In genomic region chr7:63932461-63932860, GRCm38 (mm10) we compare ENCODE assay signal across 41 mouse cellular contexts. TPM values are rescaled to one million over a fixed set of nuclear protein-coding genes. Genes with fewer than 3 reads are reported as not detected.
A peak's percentile ranks its signal among the peaks of the same experiment; 100 is the strongest.
DNase-seq lines count a peak whose midpoint lies in the region; ATAC-seq and TF ChIP-seq lines count a peak whose summit lies in the region.
"Had no signal": no experiment of that assay in that cellular context is flagged by ENCODE, and none has a peak within 500 bp of the region (broad histone marks: within the 10 kb centered on the region; RNA-seq: fewer than 3 reads in every experiment).

No protein-coding gene starts in this region.

- peak; percentile 84 for DNase-seq in heart, adult 11 months
- DNase-seq in heart, postnatal 14 days, result no peak
- DNase-seq in R1 (ENCODE audit: low read depth, low spot score), result peak; percentile 45
- peak; percentile 13 for DNase-seq in liver, adult 2 months (ENCODE audit: extremely low read depth, low read depth, low spot score)
- DNase-seq in frontal cortex, postnatal 10 days (ENCODE audit: low spot score in 2 of 2), result no peak
- DNase-seq in stomach, postnatal 0 days (ENCODE audit: low spot score), result no peak
- no peak for DNase-seq in kidney, postnatal 14 days
- DNase-seq: adrenal gland, adult 2 months; adrenal gland, postnatal 36 days; cerebellum, adult 9-10 months; cerebellum, postnatal 36 days; layer of hippocampus, adult 9-11 months; lung, adult 2 months; lung, postnatal 10 days; right cerebral cortex, postnatal 25 days; thymus, adult 18-20 months; thymus, postnatal 25 days had no signal

- ATAC-seq in liver, embryonic 16.5 days (ENCODE audit: low read depth), result 0 out of 2 replicates have a peak, but pooled peaks have one; percentile 11
- ATAC-seq in stomach, postnatal 0 days (ENCODE audit: low FRiP score, low TSS enrichment), result no peak
- ATAC-seq: activated CD4-positive, CD25-positive, alpha-beta regulatory T cell, adult 4 months; CD4-positive, CD25-positive, alpha-beta regulatory T cell, adult 4 months; hindbrain, postnatal 0 days; intestine, embryonic 15.5 days; midbrain, embryonic 15.5 days had no signal

- H3K79me2 ChIP-seq in liver, adult 2 months (ENCODE audit: control insufficient read depth, insufficient read depth, low read length), result peaks cover 46% of the 10 kb centered on the region

- H3K4me1 ChIP-seq in liver, adult 2 months (ENCODE audit: control insufficient read depth, insufficient read depth, low read length), result peaks cover 31% of the 10 kb centered on the region
- peaks cover 77% of the 10 kb centered on the region for H3K4me1 ChIP-seq in liver, embryonic 16.5 days (ENCODE audit: control insufficient read depth, low read depth, low read length)
- peaks cover 2% of the 10 kb centered on the region; the same call in 1 of the 2 replicates for H3K4me1 ChIP-seq in stomach, postnatal 0 days (replicated peaks; ENCODE audit: control insufficient read depth, insufficient read depth)

- H3K9me3 ChIP-seq in liver, embryonic 16.5 days (replicated peaks; ENCODE audit: control insufficient read depth, low read length), result no peaks in the 10 kb centered on the region
- H3K9me3 ChIP-seq in stomach, postnatal 0 days (ENCODE audit: control insufficient read depth, low read length), result no peaks in the 10 kb centered on the region
- H3K9me3 ChIP-seq: forebrain, embryonic 12.5 days; hindbrain, embryonic 12.5 days; intestine, embryonic 15.5 days; limb, embryonic 12.5 days; midbrain, embryonic 10.5 days; midbrain, embryonic 15.5 days had no signal

- H3K4me3 ChIP-seq in liver, adult 2 months (ENCODE audit: insufficient read depth, low read depth, low read length), result no peak overlapping the region
- H3K4me3 ChIP-seq in liver, embryonic 16.5 days (ENCODE audit: low read depth, low read length), result no peak overlapping the region
- H3K4me3 ChIP-seq in stomach, postnatal 0 days (ENCODE audit: low read depth, low read length), result no peak overlapping the region
- H3K4me3 ChIP-seq: forebrain, embryonic 12.5 days; hindbrain, embryonic 12.5 days; intestine, embryonic 15.5 days; left cerebral cortex, adult 2 months; limb, embryonic 12.5 days; midbrain, embryonic 10.5 days; midbrain, embryonic 15.5 days had no signal

- no peaks in the 10 kb centered on the region for H3K27me3 ChIP-seq in liver, adult 2 months (ENCODE audit: control insufficient read depth, insufficient read depth, low read length)
- no peaks in the 10 kb centered on the region for H3K27me3 ChIP-seq in liver, embryonic 16.5 days (ENCODE audit: control insufficient read depth, insufficient read depth, low read depth, low read length)
- H3K27me3 ChIP-seq in stomach, postnatal 0 days (ENCODE audit: control insufficient read depth, insufficient read depth, low read length), result no peaks in the 10 kb centered on the region
- H3K27me3 ChIP-seq: forebrain, embryonic 12.5 days; hindbrain, embryonic 12.5 days; intestine, embryonic 15.5 days; limb, embryonic 12.5 days; midbrain, embryonic 15.5 days had no signal

- no peak for TF ChIP-seq POLR2A in liver, adult 2 months (IDR thresholded peaks at IDR 0.05; ENCODE audit: extremely low read depth, insufficient read depth, low read length)

- 86% methylated on average over 3 of the region's 3 CpGs for WGBS in liver, adult 2 months
- WGBS in liver, embryonic 16.5 days (ENCODE audit: insufficient replicate concordance), result 55% methylated on average over 3 of the region's 3 CpGs
- 62% methylated on average over 3 of the region's 3 CpGs for WGBS in stomach, postnatal 0 days

- TF ChIP-seq CTCF in liver, adult 2 months (IDR thresholded peaks at IDR 0.05; ENCODE audit: low read depth, low read length), result no peak
- TF ChIP-seq CTCF in stomach, postnatal 0 days (IDR thresholded peaks at IDR 0.05; ENCODE audit: low read depth), result no peak

- intact Hi-C loops in heart, postnatal 14 days (cut with DNase I), result loop anchor here (10.0 kb wide), 1 partner anchor 222 kb away; the partner anchor contains the start of gene Trpm1

- H3K9ac ChIP-seq in liver, adult 2 months (ENCODE audit: low read depth, low read length), result no peak overlapping the region
- H3K9ac ChIP-seq in liver, embryonic 16.5 days (ENCODE audit: low read depth, low read length), result no peak overlapping the region
- H3K9ac ChIP-seq in stomach, postnatal 0 days (ENCODE audit: low read length), result no peak overlapping the region
- H3K9ac ChIP-seq: forebrain, embryonic 12.5 days; hindbrain, embryonic 12.5 days; intestine, embryonic 15.5 days; limb, embryonic 12.5 days; midbrain, embryonic 15.5 days had no signal

- TF ChIP-seq EP300 in stomach, postnatal 0 days (optimal IDR thresholded peaks at IDR 0.05), result no peak

- no peak overlapping the region for H3K27ac ChIP-seq in liver, adult 2 months (replicated peaks; ENCODE audit: insufficient read depth, low read depth, low read length)
- H3K27ac ChIP-seq in liver, embryonic 16.5 days (ENCODE audit: low read length), result no peak overlapping the region
- H3K27ac ChIP-seq in stomach, postnatal 0 days (replicated peaks), result no peak overlapping the region
- H3K27ac ChIP-seq: forebrain, embryonic 12.5 days; hindbrain, embryonic 12.5 days; hindbrain, postnatal 0 days; intestine, embryonic 15.5 days; kidney, postnatal 0 days; left cerebral cortex, adult 2 months; limb, embryonic 12.5 days; macrophage; midbrain, embryonic 10.5 days; midbrain, embryonic 15.5 days had no signal

- H3K36me3 ChIP-seq in liver, adult 2 months (ENCODE audit: control insufficient read depth, insufficient read depth, low read length), result no peaks in the 10 kb centered on the region
- no peaks in the 10 kb centered on the region for H3K36me3 ChIP-seq in liver, embryonic 16.5 days (ENCODE audit: control insufficient read depth, insufficient read depth)
- H3K36me3 ChIP-seq in stomach, postnatal 0 days (ENCODE audit: control insufficient read depth, insufficient read depth, low read length), result no peaks in the 10 kb centered on the region
- H3K36me3 ChIP-seq: forebrain, embryonic 12.5 days; hindbrain, embryonic 12.5 days; intestine, embryonic 15.5 days; limb, embryonic 12.5 days; midbrain, embryonic 15.5 days had no signal

- no peak overlapping the region for H3K4me2 ChIP-seq in liver, embryonic 16.5 days (ENCODE audit: low read depth, low read length)
- H3K4me2 ChIP-seq in stomach, postnatal 0 days (replicated peaks; ENCODE audit: low read depth), result no peak overlapping the region
- H3K4me2 ChIP-seq: forebrain, embryonic 12.5 days; hindbrain, embryonic 12.5 days; intestine, embryonic 15.5 days; limb, embryonic 12.5 days; midbrain, embryonic 15.5 days had no signal

RNA-seq across cellular contexts. Expression of gene Klf13, which starts 6.3 kb away (rescaled TPM):
- 10 to 100 TPM; 93.5 to 97.3 TPM for total RNA-seq in heart, postnatal 14 days (2021)
- 26.2 and 26.4 TPM in 2 replicates for total RNA-seq in liver, adult 2 months (2014; rRNA removed)
- 14.1 and 19.8 TPM in 2 replicates for polyA plus RNA-seq in liver, adult 2 months (2012; rRNA removed)
- 15.6 and 16.6 TPM in 2 replicates for polyA plus RNA-seq in liver, embryonic 16.5 days (2015; fragmentation: Nextera tagmentation; extraction: Ambion mirVana)
- 25.0 and 26.9 TPM in 2 replicates for polyA plus RNA-seq in stomach, postnatal 0 days (2015; fragmentation: Nextera tagmentation; extraction: Ambion mirVana)

RNA-seq across cellular contexts. Expression of gene E030018B13Rik, which starts 15.8 kb away (rescaled TPM):
- not detected for total RNA-seq in heart, postnatal 14 days (2021)
- 0.09 TPM in 1 of 2 replicates, not detected in the other for total RNA-seq in liver, adult 2 months (2014; rRNA removed)
- polyA plus RNA-seq in liver, adult 2 months (2012; rRNA removed), result not detected in 2 replicates
- polyA plus RNA-seq in liver, embryonic 16.5 days (2015; fragmentation: Nextera tagmentation; extraction: Ambion mirVana), result not detected in 2 replicates
- polyA plus RNA-seq in stomach, postnatal 0 days (2015; fragmentation: Nextera tagmentation; extraction: Ambion mirVana), result not detected in 2 replicates
- total RNA-seq: adrenal gland, adult 2 months; adrenal gland, postnatal 36 days; gastrocnemius, adult 18-20 months; gastrocnemius, postnatal 4 days; heart, postnatal 25 days; hindbrain, postnatal 0 days; left cerebral cortex, adult 2 months; left cerebral cortex, postnatal 25 days; neutrophil, adult 5-6 weeks had no signal
- polyA plus RNA-seq: adrenal gland, adult 2 months; brain, embryonic 14.5 days; CD4-positive, CD25-positive, alpha-beta regulatory T cell, adult 4 months; embryonic facial prominence, embryonic 11.5 days; forebrain, embryonic 12.5 days; heart, embryonic 14.5 days; hindbrain, postnatal 0 days; intestine, embryonic 15.5 days; kidney, postnatal 0 days; large intestine, adult 2 months; limb, embryonic 12.5 days; lung, adult 2 months; macrophage; midbrain, embryonic 10.5 days; neural tube, embryonic 11.5 days; stomach, embryonic 16.5 days had no signal

Comparison
In these comparisons a context has a peak if more than half of its experiments do, and no peak if none do; other contexts are left out.
1. DNase-seq: peak in heart, adult 11 months (single experiment), R1 (single experiment) and liver, adult 2 months (single experiment); none in heart, postnatal 14 days (0 of 2), frontal cortex, postnatal 10 days (0 of 2), stomach, postnatal 0 days (single experiment) and kidney, postnatal 14 days (single experiment).